In the genomic region with DNA sequence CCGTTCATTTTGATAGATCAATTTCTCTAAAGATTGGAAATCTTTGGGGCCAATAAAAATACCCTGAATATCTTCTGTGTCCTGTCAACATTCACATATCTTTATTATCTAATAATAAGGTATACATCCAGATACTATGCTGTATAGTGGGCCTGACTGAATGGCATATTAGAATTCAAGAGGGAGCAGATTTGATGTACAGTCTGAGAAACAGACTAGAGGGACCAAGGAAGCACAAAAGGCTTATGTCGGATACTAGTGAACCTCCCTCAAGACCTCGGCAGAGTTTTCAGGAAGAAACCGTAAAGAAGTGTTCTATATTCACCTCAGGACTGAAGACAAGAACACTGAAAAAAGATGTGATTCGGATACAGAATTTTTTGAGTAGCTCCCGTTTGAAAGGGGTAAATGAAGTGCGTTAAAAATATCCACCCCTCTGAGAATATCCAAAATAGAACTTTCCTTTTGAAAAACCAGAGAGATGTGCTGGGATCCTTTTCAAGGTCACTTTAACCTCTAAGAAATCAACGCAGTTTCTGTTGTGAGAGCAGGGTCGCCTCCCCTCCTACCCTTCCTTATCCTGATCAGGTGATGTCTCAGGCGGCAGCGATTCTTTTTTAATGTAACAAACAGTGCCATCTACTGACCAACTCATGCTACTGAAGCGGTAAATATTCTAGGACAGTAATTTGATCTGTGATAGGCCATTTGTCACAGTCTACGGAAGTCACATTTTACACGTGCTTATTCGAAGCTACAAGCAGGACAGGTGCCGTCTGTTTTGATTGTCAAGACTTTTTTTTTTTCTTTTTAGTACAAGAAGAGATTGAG, we compare ENCODE assay signal across 9 mouse cellular contexts.
A peak's percentile ranks its signal among the peaks of the same experiment; 100 is the strongest.
DNase-seq lines count a peak whose midpoint lies in the region; ATAC-seq and TF ChIP-seq lines count a peak whose summit lies in the region.
"Had no signal": no experiment of that assay in that cellular context is flagged by ENCODE, and none has a peak within 500 bp of the region (broad histone marks: within the 10 kb centered on the region; RNA-seq: fewer than 3 reads in every experiment).

No protein-coding gene starts in this region.

- TF ChIP-seq CTCF in hindbrain, postnatal 0 days (IDR thresholded peaks at IDR 0.05; ENCODE audit: low read depth): peak; percentile 80

- peak overlapping the region; percentile 38 for H3K4me2 ChIP-seq in hindbrain, postnatal 0 days (ENCODE audit: low read depth, low read length)

- H3K27ac ChIP-seq in heart, embryonic 10.5 days: no peak overlapping the region
- no peak overlapping the region for H3K27ac ChIP-seq in hindbrain, postnatal 0 days
- H3K27ac ChIP-seq: macrophage had no signal

- DNase-seq in heart, adult 11 months: peak; percentile 90
- no peak for DNase-seq in heart, embryonic 10.5 days (ENCODE audit: low spot score)
- DNase-seq in cerebellum, adult 9-11 months: peak; percentile 33
- peak; percentile 35 to 78 for DNase-seq in frontal cortex, postnatal 36 days (ENCODE audit: low spot score in 2 of 2)
- peak; percentile 89 for DNase-seq in hindbrain, postnatal 0 days (ENCODE audit: low spot score)
- peak; percentile 7 to 39 for DNase-seq in layer of hippocampus, postnatal 36 days
- peak; percentile 57 to 71 for DNase-seq in right cerebral cortex, adult 2 months (ENCODE audit: low spot score in 2 of 2)

- no peaks in the 10 kb centered on the region for H3K27me3 ChIP-seq in heart, embryonic 10.5 days (ENCODE audit: insufficient read depth, poor library complexity, severe bottlenecking)
- no peaks in the 10 kb centered on the region for H3K27me3 ChIP-seq in hindbrain, postnatal 0 days (ENCODE audit: insufficient read depth, low read length)

- H3K9ac ChIP-seq in hindbrain, postnatal 0 days (replicated peaks; ENCODE audit: low read length): no peak overlapping the region

- no peaks in the 10 kb centered on the region for H3K4me1 ChIP-seq in heart, embryonic 10.5 days
- no peaks in the 10 kb centered on the region for H3K4me1 ChIP-seq in hindbrain, postnatal 0 days (ENCODE audit: insufficient read depth, low read length)

- ATAC-seq in hindbrain, postnatal 0 days: peak; percentile 89
- peak; percentile 99 for ATAC-seq in megakaryocyte progenitor cell, adult 5-6 weeks (replicated peaks; ENCODE audit: poor library complexity)

- H3K36me3 ChIP-seq in heart, embryonic 10.5 days: no peaks in the 10 kb centered on the region
- H3K36me3 ChIP-seq in hindbrain, postnatal 0 days (ENCODE audit: insufficient read depth, low read length): no peaks in the 10 kb centered on the region

- no peaks in the 10 kb centered on the region for H3K9me3 ChIP-seq in heart, embryonic 10.5 days
- H3K9me3 ChIP-seq in hindbrain, postnatal 0 days (ENCODE audit: low read length): no peaks in the 10 kb centered on the region

- no peak overlapping the region for H3K4me3 ChIP-seq in heart, embryonic 10.5 days
- H3K4me3 ChIP-seq in hindbrain, postnatal 0 days (ENCODE audit: low read length): no peak overlapping the region

- 27% methylated on average over 16 of the region's 16 CpGs for WGBS in heart, embryonic 10.5 days
- WGBS in hindbrain, postnatal 0 days: 20% methylated on average over 16 of the region's 16 CpGs
